Mouse (Mus musculus) adrenal gland, adult (tissue): ENCODE results near the gene Jup.
A peak's percentile ranks its signal among the peaks of the same experiment; 100 is the strongest.

Source experiments
- DNase-seq, 2 experiments: peaks; one replicate each; pipeline ENCODE4 v3.0.0; 2022 to 2023; ENCODE audit warnings: low spot score in 1 of 2; ENCODE audit not compliant: inconsistent age in 2 of 2

Jup gene

GRCm38 (mm10) chr11:100408076-100408834 is 10.7 kb upstream of the Jup start:
- DNase-seq, result peak; percentile 72 to 89

GRCm38 (mm10) chr11:100406995-100407705 is 9.6 kb upstream of the Jup start:
- no peak for DNase-seq

- no peak for DNase-seq
These were observed 8.7 kb upstream of the Jup start for GRCm38 (mm10) chr11:100406273-100406672.

GRCm38 (mm10) chr11:100404456-100405074 is 7.0 kb upstream of the Jup start:
- no peak for DNase-seq

GRCm38 (mm10) chr11:100403445-100404134 is 6.0 kb upstream of the Jup start:
- peak in 1 of 2 experiments; percentile 75 for DNase-seq

GRCm38 (mm10) chr11:100402682-100403081 is 5.1 kb upstream of the Jup start:
- no peak for DNase-seq

GRCm38 (mm10) chr11:100402240-100402639 is 4.7 kb upstream of the Jup start:
- DNase-seq, result no peak

GRCm38 (mm10) chr11:100400842-100401241 is 3.3 kb upstream of the Jup start:
- no peak for DNase-seq

- no peak for DNase-seq
These were observed 2.4 kb upstream of the Jup start for GRCm38 (mm10) chr11:100399727-100400538.

- DNase-seq, result no peak
These were observed 1.8 kb upstream of the Jup start for GRCm38 (mm10) chr11:100399320-100399719.

GRCm38 (mm10) chr11:100398517-100398916 is 954 bp upstream of the Jup start:
- no peak for DNase-seq

GRCm38 (mm10) chr11:100396886-100397599 is 520 bp downstream of the Jup start:
- no peak for DNase-seq

GRCm38 (mm10) chr11:100395861-100396631 is 1.5 kb downstream of the Jup start:
- DNase-seq, result peak; percentile 40 to 68

GRCm38 (mm10) chr11:100395200-100395599 is 2.4 kb downstream of the Jup start:
- peak; percentile 87 to 91 for DNase-seq

- DNase-seq, result peak in 1 of 2 experiments; percentile 51
These were observed 3.0 kb downstream of the Jup start for GRCm38 (mm10) chr11:100394353-100395074.

GRCm38 (mm10) chr11:100393733-100394132 is 3.8 kb downstream of the Jup start:
- DNase-seq, result no peak

GRCm38 (mm10) chr11:100392958-100393357 is 4.6 kb downstream of the Jup start:
- DNase-seq, result no peak

GRCm38 (mm10) chr11:100391884-100392345 is 5.6 kb downstream of the Jup start:
- no peak for DNase-seq
